Mouse (Mus musculus) megakaryocyte progenitor cell, adult 5-6 weeks (primary cell): ENCODE data around the gene Mrpl30. TPM values are rescaled to one million over a fixed set of nuclear protein-coding genes. Genes with fewer than 3 reads are reported as not detected.

Experiments
- ATAC-seq: replicated peaks from 2 replicates; pipeline ENCODE4 v1.8.0; 2016; ENCODE audit warnings: mild to moderate bottlenecking, moderate TSS enrichment, inconsistent platforms; ENCODE audit not compliant: poor library complexity
- total RNA-seq, 2 experiments: library from RNA; stranded (forward) in 1 of 2; stranded (reverse) in 1 of 2; fragments of 157-497, 149-512 nt in 1 of 2; fragments of 200-1000 nt in 1 of 2; gene quantifications; 2 replicates each; pipeline versions ENCODE4 v1.2.3 to v1.2.4; 2015 to 2017

Mrpl30 gene
- total RNA-seq (2015) (286 TPM in 2 replicates), total RNA-seq (2017) (233 and 248 TPM in 2 replicates)

GRCm38 (mm10) chr1:37890025-37890652 lies at the start of gene Mrpl30, which contains the start of gene Mitd1:
Mrpl30 (plus strand) TSS chr1:37890477.
Mitd1 (minus strand) TSS chr1:37890411.
- peak; percentile 94 for ATAC-seq

- no peak for ATAC-seq
Measured at GRCm38 (mm10) chr1:37846878-37847277, 43.4 kb upstream of the Mrpl30 start.

DNA sequence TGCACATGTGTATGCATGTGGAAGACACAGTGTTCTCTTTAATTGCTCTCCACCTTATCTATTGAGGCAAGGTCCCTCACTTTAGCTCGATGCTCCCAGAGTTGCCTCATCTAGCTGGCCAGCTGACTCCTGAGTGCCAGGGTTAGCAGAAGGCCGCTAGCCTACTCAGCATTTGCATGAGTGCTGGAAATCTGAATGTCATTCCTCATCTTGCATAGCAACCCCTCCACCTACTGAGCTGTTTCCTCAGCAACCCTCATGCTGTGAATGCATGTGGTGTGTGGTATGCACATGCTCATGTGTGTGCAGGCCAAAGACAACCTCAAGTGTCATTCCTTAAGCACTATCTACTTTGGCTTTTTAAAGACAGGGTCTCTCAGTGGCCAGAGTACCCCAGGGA lies 39.6 kb upstream of the Mrpl30 start:
- ATAC-seq = no peak

DNA sequence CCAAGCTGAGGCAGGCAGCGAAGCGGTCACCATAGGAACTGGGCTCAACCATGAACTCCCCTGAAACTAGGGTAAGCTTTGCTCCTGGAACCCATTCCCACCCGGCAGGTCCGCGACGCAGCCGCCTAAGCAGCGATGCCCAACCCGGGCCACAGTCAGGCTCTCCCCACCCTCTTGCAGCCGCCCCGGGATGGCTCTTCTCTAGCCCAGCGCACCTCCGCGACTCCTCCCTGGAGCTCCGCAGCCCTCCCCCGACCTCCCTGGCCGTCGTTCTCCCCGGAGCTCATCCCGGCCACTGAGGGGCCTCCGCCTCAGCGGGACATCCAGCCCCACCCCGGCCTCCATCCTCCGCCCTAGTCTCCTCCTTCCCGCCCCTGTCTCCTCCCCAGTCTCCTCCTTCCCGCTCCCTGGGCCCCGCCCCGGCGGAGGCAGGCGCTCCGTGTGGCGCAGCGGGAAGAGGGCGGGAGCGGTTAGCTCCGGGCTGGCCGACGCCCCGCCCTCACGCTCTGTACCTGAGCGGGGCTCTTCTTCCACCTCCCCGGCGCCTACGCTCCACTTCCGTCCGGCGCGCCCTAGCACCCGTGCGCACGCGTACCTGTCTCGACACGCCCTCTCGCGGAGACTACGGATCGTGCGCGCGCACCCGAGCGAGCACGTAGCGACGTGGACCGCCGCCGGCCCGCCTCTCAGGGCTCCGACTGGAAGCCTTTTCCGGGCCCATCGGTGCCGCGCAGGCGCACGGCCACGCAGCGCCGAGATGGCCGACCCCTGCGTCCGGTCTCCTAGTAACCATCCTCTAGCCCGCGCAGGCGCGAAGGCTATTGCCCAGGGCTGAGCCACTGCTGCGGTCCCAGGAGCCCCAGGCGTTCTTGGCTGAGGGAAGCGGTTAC lies 25.5 kb upstream of the Mrpl30 start:
- ATAC-seq = peak; percentile 80

DNA sequence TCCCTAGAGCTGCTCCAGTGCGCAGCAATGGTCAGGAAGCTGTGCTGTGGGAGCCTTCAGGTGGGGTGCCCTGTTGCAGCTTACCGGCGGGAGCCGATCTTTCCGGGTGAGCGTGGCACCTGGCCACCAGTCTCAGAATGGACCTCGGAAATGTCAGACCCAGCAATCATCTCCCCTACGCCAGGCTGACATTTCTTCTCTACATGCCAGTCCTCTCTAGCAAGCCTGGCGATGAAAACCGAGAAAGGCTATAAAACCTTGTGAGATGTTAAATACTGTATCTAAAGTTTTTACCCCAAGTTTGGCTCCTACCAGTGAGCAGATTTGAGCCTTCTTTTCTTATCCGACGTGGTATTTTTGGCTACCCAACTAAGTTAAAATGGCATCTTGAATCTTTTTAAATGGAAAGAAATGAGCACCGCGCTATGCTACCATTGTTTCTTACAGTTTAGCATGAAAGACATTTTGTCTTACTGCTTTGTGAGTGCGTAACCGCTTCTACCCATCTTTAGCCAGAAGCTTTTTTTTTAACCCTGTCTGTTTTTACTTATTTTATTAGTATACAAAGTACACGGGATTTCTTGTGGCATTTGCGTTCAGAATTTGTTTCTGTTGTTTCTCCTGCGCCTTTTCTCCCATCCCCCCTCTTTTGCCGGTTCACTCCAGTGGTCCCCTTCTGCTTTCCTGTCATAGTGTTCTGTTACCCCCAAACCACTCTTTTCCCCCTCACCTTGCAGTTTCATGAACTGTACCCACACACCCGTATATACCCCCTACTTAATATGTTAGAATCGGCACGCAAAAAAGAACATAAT lies 24.7 kb upstream of the Mrpl30 start:
- ATAC-seq = no peak

DNA sequence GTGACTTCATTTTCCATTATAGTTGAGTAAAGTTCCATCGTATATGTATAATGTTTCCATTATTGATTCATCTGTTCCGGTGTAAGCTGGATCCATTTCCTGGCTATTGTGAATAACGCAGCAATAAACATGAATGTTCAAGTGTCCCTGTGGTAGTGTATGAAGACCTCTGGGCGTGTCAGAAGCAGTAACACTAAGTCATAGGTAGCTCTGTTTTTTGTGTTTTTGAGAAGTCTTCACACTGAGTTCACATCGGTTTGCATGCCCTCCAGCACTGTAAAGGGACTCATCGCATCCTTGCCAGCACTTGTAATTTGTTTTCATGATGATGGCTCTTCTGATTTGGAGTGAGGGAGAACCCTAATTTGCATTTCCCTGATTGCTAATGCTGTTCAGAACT lies 24.0 kb upstream of the Mrpl30 start, which contains the start of gene Tsga10:
Gene Tsga10, minus strand, starts transcription at position 144 of the 400 bp plus-strand sequence.
- ATAC-seq = no peak

- 0 out of 2 replicates have a peak, but pooled peaks have one; percentile 16 for ATAC-seq
Measured at GRCm38 (mm10) chr1:37867056-37867455, 23.2 kb upstream of the Mrpl30 start.

DNA sequence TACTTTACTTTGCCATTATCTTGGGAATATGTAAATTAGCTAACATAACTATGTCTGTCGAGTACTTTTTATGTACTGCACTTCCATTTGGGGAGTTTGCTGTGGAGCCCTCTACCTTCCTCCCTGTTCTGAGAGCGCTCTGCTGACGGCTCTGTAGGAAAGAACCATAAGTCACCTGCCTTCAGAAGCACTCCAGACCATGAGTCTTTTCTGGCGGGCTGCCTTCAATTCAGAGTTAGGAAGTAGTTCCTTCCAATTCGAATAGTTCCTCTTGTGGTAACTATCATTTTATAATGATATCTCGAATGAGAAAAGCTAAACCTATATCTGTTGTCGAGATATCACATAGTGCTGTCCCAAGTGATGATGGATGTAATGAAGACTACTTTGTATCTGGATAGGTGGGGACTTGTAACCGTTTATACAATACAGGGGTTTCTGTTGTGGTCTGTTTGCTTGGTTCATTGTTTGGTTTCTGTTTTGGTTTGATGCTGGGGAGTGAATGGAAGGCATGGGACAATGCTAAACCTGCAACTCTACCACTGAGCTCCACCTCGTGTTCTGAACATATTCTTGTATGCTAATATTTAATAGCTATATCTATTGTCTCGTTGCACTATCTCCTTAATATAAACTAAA lies 22.5 kb upstream of the Mrpl30 start:
- ATAC-seq = no peak

GRCm38 (mm10) chr1:37868640-37869039 lies 21.6 kb upstream of the Mrpl30 start:
- no peak for ATAC-seq

DNA sequence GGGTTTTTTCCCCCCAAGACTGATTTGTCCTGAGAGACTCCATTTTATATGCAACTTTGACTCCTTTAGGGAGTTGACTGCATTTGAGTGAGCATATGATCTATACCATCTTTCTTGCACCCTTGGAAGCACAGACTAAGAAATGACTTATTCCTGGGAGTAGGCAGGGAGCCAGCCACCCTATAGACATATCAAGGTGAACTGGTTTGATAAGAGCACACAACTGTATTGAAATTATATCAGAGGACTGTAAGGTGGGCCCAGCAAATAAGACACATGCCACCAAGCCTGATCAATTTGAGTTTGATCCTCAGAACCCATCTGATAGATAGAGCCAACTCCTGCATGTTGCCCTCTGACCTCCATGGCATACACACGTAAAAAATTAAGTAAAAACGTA lies 20.9 kb upstream of the Mrpl30 start:
- ATAC-seq = no peak

GRCm38 (mm10) chr1:37871704-37872103 lies 18.6 kb upstream of the Mrpl30 start, which contains the start of gene Lipt1:
Lipt1 (plus strand) TSS chr1:37871738.
- ATAC-seq = no peak

DNA sequence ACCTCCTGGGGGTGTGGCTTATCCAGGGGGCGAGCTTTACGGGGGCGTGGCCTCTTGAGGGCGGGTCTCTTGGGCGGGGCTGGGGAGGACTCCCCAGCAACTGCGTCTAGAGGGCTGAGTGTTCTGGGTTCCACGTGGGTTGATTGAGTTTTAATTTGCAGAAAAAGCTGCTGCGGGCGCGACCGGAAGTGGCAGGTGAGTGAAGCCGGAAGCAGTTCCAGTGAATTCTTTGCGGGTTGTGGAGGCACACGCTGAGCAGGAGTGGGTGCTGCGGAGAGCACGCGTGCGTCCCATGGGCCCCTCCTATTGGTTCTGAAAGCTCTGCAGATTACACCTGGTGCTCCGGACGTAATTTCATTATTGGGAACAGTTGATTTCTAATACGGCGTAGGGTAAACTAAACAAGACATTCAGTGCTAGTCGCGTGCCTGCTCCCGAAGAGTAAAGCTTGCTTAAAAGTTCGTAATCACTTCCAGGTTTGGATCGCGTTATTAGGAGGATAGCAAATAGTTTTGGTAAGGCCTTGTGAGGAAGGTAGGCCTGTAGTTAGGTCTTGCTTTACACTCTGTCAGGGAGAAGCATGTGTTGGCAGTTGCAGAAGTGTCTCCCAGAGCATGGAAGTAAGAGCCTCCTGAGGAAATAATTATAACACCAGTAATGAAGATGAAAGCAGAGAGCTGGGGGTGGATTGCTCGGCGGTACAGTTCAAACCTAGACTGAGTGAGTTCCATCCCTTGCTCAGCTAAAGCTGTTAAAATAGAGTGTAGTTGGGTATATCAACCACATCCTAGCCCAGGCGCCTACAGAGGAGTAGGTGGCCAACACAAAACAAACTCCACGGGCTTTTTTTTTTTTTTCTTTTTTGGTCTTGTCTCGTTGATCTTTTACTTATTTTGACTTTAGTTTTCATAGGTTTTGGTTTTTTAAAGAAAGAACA lies 17.9 kb upstream of the Mrpl30 start:
- peak; percentile 78 for ATAC-seq

GRCm38 (mm10) chr1:37873157-37873556 lies 17.1 kb upstream of the Mrpl30 start:
- no peak for ATAC-seq

DNA sequence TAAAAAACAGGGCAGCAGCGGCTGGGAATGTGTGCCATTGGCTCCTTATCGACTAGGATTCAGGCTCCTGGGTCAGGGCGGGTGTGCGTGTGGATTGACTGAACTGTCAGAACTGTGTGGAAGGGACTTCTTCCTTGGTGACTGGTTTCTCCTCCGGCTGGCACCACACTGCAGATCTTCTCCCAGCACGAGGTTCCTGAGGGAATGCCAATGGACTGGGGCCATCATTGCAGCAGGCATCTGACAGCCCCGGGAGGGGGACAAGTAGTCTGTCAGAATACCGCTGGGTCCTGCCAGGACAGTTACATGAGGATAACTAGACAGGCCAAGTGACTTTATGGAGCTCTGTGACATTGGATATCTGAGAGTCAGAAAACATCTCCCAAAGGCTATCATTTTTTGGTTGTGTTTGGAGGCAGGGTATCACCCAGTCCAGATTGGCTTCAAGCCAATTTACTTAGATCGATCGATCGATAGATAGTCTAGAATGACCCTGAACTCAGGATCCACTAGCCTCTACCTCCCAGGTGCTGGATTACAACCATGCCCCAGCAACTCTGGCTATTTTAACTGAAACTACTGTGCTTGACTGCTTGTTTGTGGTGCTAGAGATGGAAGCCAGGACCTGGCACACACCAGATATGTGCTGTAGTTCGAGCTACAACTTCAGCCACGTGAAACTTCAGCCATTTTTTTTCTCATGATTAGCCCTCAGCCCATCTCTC lies 12.4 kb upstream of the Mrpl30 start:
- ATAC-seq = no peak

GRCm38 (mm10) chr1:37883411-37883810 lies 6.9 kb upstream of the Mrpl30 start:
- ATAC-seq = no peak

GRCm38 (mm10) chr1:37884451-37884850 lies 5.8 kb upstream of the Mrpl30 start:
- peak; percentile 96 for ATAC-seq

- ATAC-seq = no peak
Measured at GRCm38 (mm10) chr1:37889206-37889605, 1.1 kb upstream of the Mrpl30 start.

GRCm38 (mm10) chr1:37891400-37891799 lies 1.1 kb downstream of the Mrpl30 start:
- ATAC-seq = peak; percentile 44

DNA sequence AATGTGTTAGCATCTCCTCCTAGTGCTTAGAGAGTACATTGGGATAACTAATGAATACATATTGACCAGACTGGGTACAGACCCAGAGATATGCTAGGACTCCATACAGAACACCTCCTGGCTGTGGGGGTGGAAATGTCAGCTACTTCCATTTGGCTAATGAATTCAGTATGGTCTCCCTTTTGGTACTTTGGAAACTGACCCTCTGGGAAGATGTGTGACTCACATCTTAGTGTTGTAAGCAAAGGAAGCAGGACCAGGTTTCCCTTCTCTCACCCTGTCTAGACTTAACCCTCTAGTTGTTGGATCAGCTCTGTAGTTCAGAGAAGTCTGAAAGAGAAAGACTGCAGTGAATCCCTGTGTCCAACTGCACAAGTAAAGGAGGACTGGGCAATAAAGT lies 4.3 kb downstream of the Mrpl30 start:
- no peak for ATAC-seq
